Mouse (Mus musculus) cerebellum, adult 2 months (tissue): ENCODE measurements around the gene Upb1.

Experiments used
- CTCF ChIP-seq: fragments of 200-500 bp; IDR thresholded peaks from 2 replicates; pipeline ENCODE4 v1.5.1; 2011; ENCODE audit warnings: low read depth, mild to moderate bottlenecking, control low read depth, low read length, moderate library complexity, borderline replicate concordance; ENCODE audit not compliant: insufficient read depth
- POLR2A ChIP-seq: fragments of 200-500 bp; IDR thresholded peaks from 2 replicates; pipeline ENCODE4 v1.6.1; 2011; ENCODE audit warnings: low read length, control low read depth, borderline replicate concordance; ENCODE audit not compliant: insufficient read depth

- TF ChIP-seq CTCF (no peak), POLR2A (no peak)
Observed at GRCm38 (mm10) chr10:75484066-75484465, 83.2 kb downstream of the Upb1 start.
